Mouse (Mus musculus) ES-Bruce4 (cell line): ENCODE measurements around the gene Nrbp1. TPM values are rescaled to one million over a fixed set of nuclear protein-coding genes. Genes with fewer than 3 reads are reported as not detected.

Source experiments
- H3K27ac ChIP-seq: 2 replicates; pipeline ENCODE4 v1.5.1; 2012; ENCODE audit warnings: low read length, inconsistent platforms; ENCODE audit not compliant: insufficient read depth
- H3K27me3 ChIP-seq: 2 replicates; pipeline ENCODE4 v1.6.1; 2012; ENCODE audit warnings: mild to moderate bottlenecking, low read length, inconsistent platforms; ENCODE audit not compliant: control insufficient read depth, poor library complexity, insufficient read depth, severe bottlenecking
- H3K36me3 ChIP-seq: 2 replicates; pipeline ENCODE4 v1.6.1; 2012; ENCODE audit warnings: inconsistent platforms, mild to moderate bottlenecking, low read length, moderate library complexity; ENCODE audit not compliant: control insufficient read depth, poor library complexity, insufficient read depth, severe bottlenecking
- H3K4me1 ChIP-seq: one replicate; pipeline ENCODE4 v1.8.1; 2011; ENCODE audit warnings: low read length; ENCODE audit not compliant: control insufficient read depth, insufficient read depth
- H3K4me3 ChIP-seq: 2 replicates; pipeline ENCODE4 v1.5.1; 2011; ENCODE audit warnings: low read depth, mild to moderate bottlenecking, low read length
- H3K9ac ChIP-seq: 2 replicates; pipeline ENCODE4 v1.6.1; 2012; ENCODE audit warnings: low read depth, mild to moderate bottlenecking, inconsistent platforms; ENCODE audit not compliant: poor library complexity, severe bottlenecking
- H3K9me3 ChIP-seq: replicated peaks from 2 replicates; pipeline ENCODE4 v1.6.1; 2012; ENCODE audit warnings: mild to moderate bottlenecking, low read length, inconsistent platforms; ENCODE audit not compliant: control insufficient read depth, poor library complexity, insufficient read depth, severe bottlenecking
- CTCF ChIP-seq: IDR thresholded peaks from one replicate; pipeline ENCODE4 v1.8.1; 2011; ENCODE audit warnings: low read depth, low read length
- EP300 ChIP-seq: IDR thresholded peaks from 2 replicates; pipeline ENCODE4 v1.6.1; 2011; ENCODE audit warnings: low read depth, low read length; ENCODE audit not compliant: insufficient read depth
- POLR2A ChIP-seq: IDR thresholded peaks from one replicate; pipeline ENCODE4 v1.8.1; 2011; ENCODE audit warnings: low read length; ENCODE audit not compliant: insufficient read depth
- polyA plus RNA-seq: library from polyadenylated mRNA; stranded (reverse); fragments of >200 nt; gene quantifications from 2 replicates; pipeline ENCODE4 v1.2.4, GENCODE M21; 2011; ENCODE audit warnings: low read depth; ENCODE audit not compliant: missing spikeins, insufficient read depth, insufficient read length

Nrbp1 gene
- polyA plus RNA-seq, 1 experiment = 68.6 TPM

DNA sequence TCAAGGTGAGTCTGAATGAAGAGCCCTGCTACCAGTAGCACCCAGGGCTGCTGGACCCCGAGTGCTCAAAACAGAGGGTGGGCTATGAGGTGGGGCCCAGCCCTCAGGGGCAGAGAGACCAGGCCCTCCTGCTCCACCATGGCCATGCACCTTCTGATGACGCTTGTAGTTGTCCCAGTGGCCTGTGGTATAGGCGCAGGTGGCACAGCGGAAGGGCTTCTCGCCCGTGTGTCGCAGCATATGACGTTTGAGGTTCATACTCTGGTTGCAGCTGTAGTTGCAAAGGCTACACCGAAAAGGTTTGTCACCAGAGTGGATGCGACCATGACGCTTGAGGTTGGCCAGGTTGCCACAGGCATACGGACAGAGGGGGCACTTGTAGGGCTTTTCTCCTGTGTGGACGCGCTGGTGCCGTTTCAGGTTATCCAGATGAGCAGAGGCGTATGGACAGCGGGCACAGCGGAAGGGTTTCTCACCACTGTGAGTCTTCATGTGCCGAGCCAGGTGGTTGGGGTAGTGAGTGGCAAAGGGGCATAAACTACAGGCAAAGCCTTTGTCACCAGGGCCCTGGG lies 41.3 kb upstream of the Nrbp1 start:
- Histone ChIP-seq H3K9ac (no peak overlapping the region), H3K9me3 (no peaks in the 10 kb centered on the region), H3K27me3 (no peaks in the 10 kb centered on the region), H3K36me3 (peaks cover 51% of the 10 kb centered on the region), H3K4me1 (no peaks in the 10 kb centered on the region), H3K4me3 (no peak overlapping the region), H3K27ac (no peak overlapping the region)
- TF ChIP-seq POLR2A = no peak
- TF ChIP-seq CTCF = no peak
- TF ChIP-seq EP300 = no peak

GRCm38 (mm10) chr5:31199893-31200292 lies 40.8 kb upstream of the Nrbp1 start:
- Histone ChIP-seq H3K9me3 (no peaks in the 10 kb centered on the region), H3K9ac (peak overlapping the region; percentile 45; the same call in 1 of the 2 replicates), H3K27me3 (no peaks in the 10 kb centered on the region), H3K4me3 (peak overlapping the region; percentile 13), H3K4me1 (no peaks in the 10 kb centered on the region), H3K27ac (no peak overlapping the region), H3K36me3 (peaks cover 55% of the 10 kb centered on the region)
- TF ChIP-seq POLR2A (no peak), CTCF (peak; percentile 8)

- H3K4me3 ChIP-seq = peak overlapping the region; percentile 13
- H3K9ac ChIP-seq = peak overlapping the region; percentile 45; the same call in 1 of the 2 replicates
- H3K27me3 ChIP-seq = no peaks in the 10 kb centered on the region
- peaks cover 58% of the 10 kb centered on the region for H3K36me3 ChIP-seq
- H3K9me3 ChIP-seq = no peaks in the 10 kb centered on the region
- H3K4me1 ChIP-seq = no peaks in the 10 kb centered on the region
- no peak overlapping the region for H3K27ac ChIP-seq
- no peak for TF ChIP-seq POLR2A
- TF ChIP-seq EP300 = no peak
- no peak for TF ChIP-seq CTCF
These were observed 40.3 kb upstream of the Nrbp1 start for GRCm38 (mm10) chr5:31200327-31200768.

DNA sequence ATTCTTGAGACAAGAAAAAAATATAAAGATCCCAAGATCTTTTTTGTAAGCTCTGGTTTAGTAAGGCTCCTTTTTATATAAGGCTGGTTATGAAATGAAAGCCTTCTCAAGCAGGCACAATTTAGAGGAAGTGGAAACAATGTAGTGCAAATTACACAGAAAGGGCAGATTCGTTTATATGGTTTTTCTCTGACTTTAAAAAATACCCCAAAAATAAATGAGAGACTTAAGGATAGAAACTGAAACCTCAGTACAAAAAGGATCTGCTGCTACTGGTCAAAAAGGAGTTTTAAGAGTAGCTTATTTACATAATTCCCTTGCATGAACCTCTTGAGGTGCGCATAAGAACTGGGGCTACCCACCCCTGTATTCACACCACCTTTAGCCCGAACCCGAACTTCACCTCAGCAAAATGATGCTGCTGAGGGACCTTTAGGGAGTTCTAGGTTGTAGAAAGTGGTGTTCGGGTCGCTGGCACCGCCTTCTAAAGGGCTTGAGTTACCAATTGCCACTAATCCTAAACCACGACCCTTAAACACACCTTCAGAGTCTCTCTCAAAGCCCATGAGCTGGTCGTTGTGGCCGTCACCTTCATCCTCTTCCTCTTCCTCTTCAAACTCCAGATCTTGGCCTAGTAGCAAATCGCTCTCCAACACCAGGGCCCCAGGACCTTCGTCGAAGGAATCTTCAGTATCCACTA lies 39.5 kb upstream of the Nrbp1 start:
- H3K9me3 ChIP-seq = no peaks in the 10 kb centered on the region
- H3K27me3 ChIP-seq = no peaks in the 10 kb centered on the region
- H3K4me1 ChIP-seq = no peaks in the 10 kb centered on the region
- H3K27ac ChIP-seq = peak overlapping the region; percentile 24; the same call in 1 of the 2 replicates
- peak overlapping the region; percentile 85 for H3K4me3 ChIP-seq
- H3K36me3 ChIP-seq = peaks cover 59% of the 10 kb centered on the region
- TF ChIP-seq EP300 = no peak
- TF ChIP-seq POLR2A = no peak
- TF ChIP-seq CTCF = no peak
- H3K9ac ChIP-seq = peak overlapping the region; percentile 78

DNA sequence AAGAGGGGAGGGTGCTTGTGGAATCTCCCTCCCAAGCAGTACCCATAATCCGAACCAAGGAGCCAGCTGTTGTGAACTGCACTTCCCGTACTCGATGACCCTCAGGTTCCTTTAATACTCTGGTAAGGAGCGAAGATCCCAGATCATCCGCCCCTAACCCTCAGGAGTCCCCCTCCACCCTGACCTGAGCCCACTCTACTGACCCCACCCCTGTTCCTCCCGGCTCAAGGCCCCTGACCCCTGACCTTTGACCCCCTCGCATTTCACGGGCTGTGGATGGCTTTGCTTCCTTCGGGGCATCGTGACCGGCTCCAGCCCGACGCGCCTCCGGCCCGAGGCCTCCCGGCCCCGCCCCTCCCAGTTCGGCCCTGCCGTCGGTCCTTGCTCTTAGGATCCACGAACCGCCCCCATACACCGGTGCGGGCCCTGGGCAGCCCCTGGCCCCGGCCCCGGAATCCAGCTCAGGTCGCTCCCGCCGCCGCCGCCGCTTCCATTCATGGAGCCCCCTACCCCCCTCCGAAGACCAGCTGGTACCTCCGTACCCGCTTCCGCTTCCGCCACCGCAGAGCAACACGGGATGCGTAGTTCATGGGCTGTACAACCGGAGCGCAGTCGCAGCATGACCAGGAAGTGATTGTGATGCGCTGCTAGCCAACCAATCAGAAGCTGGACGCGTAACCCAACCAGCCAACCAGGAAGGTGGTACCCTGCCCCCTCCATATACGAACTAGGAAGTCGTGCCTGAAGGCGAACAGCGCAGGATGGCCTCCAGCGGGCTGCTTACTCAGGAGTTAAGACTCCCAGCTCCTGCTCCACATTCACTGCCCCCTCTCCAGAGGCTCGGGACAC lies 38.7 kb upstream of the Nrbp1 start, which contains the start of gene Zfp513:
Gene Zfp513 (minus strand): TSS at position 562 of the 849 bp plus-strand sequence.
- peak within 1 kb of the TSS; percentile 85 for H3K4me3 ChIP-seq
- no peaks in the 10 kb centered on the region for H3K27me3 ChIP-seq
- H3K9ac ChIP-seq = peak within 1 kb of the TSS; percentile 78
- H3K9me3 ChIP-seq = no peaks in the 10 kb centered on the region
- H3K27ac ChIP-seq = peak within 1 kb of the TSS; percentile 31; the same call in 1 of the 2 replicates
- peaks cover 58% of the 10 kb centered on the region for H3K36me3 ChIP-seq
- H3K4me1 ChIP-seq = no peaks in the 10 kb centered on the region
- peak; percentile 33; the same call in 1 of the 2 replicates for TF ChIP-seq EP300
- peak; percentile 21 for TF ChIP-seq POLR2A
- no peak for TF ChIP-seq CTCF
